Mouse (Mus musculus) cerebellum, postnatal 4 days (tissue): ENCODE data around the gene Ahnak.
"Not testable (repeated sequence)": the region's sequence is repeated elsewhere in the genome, so short reads cannot be mapped to it uniquely, and the experiment has no call there.

Source experiments
- DNase-seq, 2 experiments: peaks; one replicate each; pipeline ENCODE4 v3.0.0; 2022; ENCODE audit warnings: low spot score in 2 of 2, mixed read lengths in 1 of 2

The Ahnak gene

DNA sequence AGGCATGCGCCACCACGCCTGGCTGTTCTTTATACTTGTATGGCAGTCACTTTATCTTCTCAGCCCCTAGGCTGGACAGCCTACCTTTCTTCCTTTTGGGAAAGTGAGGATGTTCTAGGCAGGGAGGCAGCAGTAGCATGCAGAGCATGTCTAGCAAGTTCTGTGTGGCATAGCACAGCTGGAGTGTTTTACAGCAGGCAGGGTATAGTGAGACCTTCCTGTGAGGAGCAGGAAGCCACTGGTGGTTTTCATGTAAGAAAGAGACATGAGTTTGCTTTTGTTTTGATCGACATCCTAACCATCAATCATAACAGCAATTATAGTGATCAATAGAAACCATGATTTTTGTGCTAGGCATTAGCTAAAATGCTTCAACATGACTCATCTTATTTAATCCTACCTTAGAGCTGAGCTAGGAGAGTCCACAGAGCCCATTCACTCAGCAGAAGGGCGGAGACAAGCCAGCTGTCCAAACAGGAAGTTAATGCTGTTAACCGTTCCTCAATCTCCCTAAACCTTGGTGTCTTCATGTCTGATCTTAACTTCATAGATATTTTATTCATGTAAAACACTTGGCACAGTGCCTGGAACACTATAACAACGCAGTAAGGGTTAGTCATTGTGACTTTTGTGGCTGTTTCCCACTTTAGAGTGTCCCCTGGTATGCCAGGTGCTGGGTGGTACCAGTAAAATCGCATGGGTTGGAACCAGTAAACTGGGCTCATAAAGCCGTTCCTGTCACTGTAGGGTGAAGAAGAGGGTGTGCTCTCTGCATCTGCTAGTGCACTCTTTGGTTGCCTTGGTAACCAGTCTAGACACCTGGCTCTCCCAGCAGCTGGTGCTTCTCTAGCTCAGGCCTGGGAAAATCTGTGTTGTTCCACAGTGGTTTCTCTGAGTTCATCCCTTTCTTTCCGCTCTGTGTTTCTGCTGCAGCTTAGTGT is 76.8 kb downstream of the Ahnak start:
- DNase-seq, result no peak

DNA sequence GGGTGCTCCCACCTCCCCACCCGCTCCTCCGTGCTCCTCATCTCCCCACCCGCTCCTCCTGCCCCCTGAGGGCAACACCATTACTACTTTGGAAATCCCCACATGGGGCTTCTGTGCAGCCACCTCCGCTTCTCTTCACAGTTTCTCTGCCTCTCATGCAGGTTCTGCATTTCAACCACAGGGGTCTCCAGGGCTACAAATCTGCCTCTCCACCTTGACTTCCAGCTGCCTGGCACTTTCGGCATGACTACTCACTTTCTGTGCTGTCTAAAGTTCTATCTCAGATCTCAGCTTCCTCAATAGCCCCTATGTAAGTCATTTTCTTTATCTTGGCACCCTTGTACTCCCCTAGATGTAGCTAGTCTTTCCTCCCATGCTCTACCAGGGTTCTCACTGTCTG is 78.2 kb downstream of the Ahnak start:
- DNase-seq, result no peak

DNA sequence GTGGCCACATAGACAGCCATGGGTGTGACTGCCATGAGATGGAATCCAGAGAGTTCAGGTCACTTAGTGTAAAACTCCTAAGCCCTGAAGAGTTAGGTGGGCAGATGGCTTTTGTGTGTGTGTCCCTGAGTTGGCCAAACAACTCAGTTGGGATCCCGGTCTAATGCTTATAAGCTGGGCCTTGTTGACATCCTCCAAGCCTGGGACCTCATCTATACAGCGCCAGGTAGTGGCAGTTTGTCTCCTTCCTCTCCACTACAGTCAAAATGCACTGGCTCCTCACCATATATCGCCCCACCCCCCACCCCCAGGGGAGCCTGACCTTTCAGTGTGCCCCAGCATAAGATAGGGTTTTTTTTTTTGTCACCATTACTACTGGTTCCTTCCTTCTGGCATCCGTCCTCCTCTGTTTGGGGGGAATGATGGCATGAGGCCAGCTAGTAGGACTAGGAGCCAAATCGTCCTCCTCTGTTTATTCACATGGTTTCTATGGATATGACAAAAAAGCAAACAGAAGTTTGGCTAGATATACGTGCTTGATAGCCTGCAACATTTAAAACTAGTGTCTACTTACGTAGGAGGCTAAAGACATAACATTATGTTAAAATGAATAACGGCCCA is 80.7 kb downstream of the Ahnak start:
- DNase-seq, result peak in 1 of 2 experiments; percentile 29

DNA sequence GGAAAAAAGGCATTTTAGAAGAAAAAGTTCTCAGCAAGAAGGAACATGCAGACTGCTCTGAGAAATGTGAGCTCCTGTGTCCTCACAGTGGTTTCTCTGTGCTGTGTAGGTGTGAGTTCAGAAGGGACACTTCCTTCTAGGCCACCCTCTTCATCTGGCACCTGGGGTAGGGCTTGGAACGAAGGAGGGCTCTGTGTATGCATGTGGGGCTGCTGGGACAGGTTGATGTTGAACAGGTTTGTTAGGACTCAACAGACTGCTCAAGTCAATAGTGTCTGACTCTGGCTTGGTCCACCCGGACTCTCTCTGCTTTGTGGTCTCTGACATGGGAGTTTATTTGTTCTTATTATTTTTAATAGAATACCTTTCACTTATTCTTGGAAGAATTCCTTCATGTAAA is 81.2 kb downstream of the Ahnak start:
- no peak for DNase-seq

DNA sequence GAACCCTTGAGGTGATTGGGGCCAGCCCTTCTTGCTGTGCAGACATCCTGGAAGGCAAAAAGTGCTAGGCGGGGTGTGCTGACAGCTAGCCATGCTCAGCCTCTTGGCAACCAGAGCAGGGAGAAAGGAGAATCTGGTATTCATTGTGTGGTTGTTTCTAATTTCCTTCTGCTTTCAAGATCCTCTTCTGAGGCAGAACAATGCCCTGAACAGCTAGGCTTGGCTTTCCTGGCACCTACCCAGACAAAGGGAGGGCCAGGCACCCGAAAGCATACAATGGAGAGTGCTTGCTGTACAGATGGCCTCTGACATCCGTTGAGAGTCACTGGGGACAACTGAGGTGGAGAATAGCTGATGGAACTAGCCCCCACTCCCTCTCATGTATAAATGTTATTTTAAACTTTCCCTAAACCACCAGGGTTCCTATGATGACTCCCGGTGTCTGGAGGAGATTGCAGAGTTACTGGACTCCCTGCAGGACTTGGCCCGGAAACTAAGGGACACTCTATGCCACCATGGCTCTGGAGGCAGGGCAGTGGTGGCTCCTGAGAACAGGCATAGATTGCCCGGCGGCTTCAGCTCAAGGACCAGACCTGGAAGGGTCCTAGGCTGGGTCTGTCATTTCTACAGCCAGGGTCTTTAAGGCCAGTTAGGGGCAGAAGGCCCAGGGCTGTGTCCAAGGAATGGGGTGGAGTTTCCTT is 82.5 kb downstream of the Ahnak start:
- peak in 1 of 2 experiments; percentile 42 for DNase-seq

DNA sequence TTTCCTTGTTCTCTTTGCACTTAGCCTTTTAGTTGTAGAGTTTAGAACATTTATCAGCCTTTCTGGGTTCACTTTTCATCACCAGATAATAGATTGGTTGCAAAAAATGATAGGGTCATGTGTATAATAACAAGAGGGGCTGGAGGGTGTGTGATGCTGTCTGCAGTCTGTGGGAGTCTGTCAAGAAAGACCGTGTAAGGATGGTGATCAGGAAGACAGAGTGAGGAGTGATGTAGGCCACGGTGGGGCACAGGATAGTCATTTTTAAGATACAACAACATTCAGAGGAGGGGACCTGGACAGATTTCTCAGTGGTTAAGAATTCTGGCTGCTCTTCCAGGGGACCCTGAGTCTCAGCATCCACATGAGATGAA is 83.1 kb downstream of the Ahnak start:
- no peak for DNase-seq

DNA sequence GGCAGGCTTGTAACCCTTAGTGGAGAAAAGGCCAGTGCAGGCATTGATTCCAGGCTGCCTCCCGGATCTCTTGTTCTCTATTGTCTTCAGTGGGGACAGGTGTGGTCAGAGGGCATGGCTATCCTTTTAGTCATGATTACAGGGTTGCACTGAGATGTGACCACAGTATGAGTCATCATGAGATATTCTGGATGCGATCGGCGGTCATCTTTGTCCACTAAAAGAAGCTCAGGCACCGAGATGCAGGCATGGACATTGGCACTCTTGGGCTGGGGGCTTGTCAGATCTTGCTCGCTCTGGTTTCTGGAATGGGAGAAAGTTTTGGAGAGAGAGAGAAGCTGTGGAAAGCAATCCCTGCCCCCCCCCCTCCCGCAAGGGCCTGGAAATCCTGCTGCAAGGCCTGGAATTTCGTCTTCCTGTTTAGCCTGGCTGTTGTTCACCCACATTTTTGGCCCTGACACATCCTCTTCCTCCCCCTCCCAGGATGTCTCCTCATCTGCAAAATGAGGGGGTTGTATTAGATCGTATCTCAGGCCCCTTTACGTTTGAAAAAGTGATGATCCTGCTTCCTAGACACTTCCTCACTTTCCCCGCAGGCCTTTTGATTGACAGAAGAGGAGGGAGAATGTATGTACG is 84.8 kb downstream of the Ahnak start:
- no peak for DNase-seq

DNA sequence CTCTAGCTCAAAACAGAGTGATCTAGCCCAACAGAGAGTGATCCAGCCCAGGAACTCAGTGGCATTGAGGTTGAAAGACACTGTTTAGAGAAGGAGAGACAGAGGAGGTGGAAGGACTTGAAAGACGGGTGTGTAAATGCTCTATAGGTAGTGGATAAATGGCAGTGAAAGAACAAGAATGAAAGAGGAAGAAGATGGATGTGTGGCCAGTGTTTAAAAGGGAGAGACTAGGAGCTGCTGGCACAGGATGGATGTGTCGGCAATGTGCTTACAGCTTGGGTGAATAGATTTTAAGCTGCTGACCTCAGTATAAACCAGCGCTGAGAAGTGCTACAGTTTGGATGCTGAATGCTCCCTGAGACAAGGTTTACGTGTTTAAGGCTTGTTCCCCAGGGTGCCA is 85.3 kb downstream of the Ahnak start:
- no peak for DNase-seq

DNA sequence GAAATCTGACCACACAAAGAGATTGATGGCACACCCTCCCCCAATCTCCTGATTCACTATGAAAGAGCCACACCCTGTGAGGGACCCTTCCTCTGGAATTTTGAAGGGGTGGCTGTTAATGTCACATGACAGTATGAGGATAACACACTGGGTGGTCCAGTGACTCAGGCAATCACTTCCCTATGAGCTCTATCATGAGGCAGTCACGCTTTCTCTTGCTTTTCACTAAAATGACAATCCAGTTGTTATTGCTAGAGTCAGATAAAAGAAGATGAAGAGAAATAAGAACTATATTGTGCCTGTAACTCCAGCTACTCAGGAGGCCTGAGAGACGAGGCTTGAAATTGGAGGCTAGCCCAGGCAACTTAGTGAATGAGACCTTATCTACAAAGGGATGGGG is 86.5 kb downstream of the Ahnak start:
- DNase-seq, result no peak

DNA sequence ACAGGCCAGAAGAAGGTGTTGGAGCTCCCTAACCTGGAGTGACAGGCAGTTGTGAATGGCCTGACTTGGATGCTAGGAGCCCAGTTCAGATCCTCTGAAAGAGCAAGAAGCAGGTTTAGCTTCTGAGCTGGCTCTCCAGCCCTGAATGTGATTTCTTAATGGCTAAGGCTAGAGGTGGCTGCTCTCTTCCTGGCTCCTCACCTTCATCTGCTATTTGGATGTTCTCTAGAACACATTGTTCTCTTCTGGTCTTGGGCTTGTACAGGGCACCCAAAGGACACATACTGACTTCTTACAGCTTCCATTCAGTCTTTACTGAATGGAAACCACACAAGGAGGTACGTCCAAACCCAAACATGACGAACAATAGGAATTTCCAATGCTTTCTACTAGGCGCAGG is 87.0 kb downstream of the Ahnak start:
- no peak for DNase-seq

DNA sequence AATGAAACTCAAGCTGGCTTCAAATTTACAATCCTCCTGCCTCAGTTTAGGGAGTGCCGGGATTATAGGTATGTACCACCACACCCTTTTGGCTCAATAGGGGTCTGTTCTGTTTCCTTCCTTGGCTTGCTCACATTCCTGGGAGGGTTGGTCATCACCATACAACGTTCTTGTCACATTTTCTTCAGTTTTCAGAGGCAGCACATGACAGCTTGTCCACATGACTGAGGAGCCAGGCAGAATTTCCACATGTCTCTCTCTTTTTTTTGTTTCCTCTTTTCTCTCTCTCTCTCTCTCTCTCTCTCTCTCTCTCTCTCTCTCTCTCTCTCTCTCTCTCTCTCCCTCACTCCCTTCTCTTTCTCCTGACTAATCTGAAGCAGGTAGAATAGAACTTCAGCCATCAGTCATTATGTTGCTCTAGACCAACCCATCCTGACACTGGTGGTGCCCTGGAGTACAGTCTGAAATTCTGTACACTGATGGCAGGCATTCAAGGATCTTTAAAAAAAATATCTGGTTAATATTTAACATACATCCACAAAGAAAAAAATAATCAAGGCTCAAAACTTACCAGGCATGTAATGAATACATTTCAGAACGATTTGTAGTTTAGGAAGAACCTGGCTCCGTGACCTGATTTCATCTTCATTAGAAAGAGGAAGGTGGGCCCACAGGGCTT is 88.0 kb downstream of the Ahnak start:
- no peak for DNase-seq

DNA sequence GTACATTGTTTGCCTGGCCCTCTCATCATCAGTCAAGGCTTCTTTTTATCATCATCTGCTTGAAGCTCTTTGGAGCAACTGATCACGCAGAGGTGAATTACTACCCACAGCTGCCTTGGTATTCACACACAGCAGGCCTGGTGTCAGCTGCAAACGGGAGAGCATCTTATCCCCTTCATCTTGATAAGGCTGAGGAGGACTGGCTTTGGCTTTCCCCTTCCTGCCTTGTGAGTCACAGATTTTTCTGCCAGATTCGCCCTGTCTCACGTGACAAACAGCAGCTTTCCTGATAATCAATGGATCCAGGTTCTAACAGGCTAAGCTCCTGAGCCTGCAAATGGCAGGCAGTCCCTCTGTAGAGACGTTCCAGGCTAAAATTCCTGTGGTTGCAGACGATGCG is 90.8 kb downstream of the Ahnak start:
- no peak for DNase-seq

DNA sequence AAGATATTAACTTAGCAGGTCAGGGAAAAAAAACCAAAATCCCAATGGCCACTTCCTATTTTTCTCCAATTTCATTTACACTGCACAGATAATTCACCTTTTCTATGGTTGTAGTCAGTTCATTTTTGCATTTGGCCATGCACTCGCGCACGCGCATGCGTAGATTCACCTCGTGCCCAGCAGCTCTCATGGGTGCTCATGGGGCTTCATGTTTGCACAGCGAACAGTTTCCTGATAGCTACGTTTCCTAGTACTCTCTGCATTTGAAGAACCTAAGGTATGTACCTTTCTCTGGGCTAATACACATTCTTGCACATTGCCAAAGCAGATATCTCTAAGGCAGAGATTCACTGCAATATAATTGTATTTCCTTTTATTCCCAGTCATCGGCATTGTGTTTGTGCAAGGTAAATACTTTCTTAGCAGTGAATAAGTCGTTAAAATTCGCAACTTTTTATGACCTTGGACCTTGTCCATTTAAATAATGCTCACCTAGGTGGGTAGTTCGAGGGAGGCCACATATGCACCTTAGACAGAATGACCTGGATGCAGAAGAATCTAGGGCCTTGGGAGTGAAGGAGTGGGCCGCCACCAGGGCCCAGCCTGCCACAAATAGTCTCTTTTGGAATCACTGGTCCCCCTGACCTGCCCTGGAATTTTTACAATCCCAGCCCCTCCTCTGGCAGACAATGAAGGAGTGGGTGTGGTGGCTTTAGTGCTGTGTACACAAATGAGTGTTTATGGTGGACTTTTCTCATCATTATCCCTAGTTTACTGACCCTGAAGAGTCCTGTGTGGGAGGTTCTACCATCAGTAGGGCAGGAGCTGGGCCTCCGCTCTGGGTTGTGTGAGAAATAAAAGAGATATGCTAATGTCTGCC is 92.5 kb downstream of the Ahnak start:
- no peak for DNase-seq

DNA sequence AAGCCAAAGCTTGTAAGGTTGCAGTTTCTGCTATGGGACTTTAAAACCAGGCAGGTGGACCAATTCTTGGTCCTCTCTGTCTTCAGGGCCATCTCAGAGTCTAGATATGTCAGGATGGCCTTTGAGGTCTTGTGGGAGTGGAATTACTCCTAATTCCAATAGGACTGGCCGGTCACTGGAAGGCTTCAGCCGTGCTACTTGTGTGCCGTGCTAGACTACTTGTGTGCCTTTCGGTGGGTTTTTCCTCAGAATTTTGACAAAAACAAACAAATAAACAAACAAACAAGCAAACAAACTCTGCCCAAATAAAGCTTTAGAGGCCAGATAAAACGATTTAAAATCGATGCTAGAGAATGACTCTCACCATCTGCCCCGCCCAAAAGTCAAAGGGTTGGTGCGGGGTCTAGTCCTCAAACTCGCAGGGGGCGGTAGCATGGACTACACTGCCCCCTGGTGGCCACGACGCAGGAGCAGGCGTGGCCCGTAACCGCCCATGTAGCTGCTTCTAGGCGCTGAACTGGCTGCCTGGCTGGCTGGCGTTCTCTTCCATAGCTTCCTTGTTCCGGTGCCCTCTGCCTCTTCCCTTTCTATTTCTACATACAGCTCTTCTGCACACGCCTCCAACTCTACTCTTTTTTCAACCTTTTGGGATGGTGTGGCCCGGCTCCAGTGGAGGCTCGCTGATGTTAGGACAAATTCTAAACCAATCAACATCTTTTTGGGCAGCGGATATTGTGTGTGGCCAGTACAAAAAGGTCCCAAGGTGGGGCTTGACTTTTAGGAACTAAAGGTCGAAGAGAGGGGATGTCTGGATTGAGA is 93.3 kb downstream of the Ahnak start:
- DNase-seq, result peak; percentile 81 to 88

DNA sequence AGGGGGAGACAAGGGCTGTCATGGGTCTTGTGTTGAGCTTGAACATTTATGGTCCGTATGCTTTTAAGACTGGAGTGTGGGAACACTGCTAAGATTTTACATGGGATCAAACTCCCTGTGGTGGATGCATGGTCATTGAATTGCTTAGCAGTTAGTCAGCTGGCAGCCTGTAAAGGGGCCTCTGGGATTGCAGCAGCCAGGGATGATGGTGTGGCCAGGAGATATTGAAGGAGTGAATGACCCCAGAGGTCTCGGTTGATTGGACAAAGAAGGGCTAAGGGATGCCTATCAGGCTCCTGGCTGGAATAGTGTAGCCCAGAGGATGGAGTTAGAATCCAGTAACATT is 93.9 kb downstream of the Ahnak start:
- no peak for DNase-seq

DNA sequence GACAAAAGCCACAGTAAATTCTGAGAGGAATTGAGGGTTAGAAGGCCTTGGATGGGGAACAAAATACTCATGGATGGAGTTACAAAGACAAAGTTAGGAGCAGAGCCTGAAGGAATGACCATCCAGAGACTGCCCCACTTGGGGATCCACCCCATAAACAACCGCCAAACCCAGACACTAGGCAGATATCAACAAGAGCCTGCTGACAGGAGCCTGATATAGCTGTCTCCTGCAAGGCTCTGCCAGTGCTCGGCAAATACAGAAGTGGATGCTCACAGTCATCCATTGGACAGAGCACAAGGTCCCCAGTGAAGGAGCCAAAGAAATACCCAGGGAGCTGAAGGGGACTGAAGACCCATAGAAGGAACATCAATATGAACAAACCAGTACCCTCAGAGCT is 94.8 kb downstream of the Ahnak start:
- DNase-seq, result not testable (repeated sequence)

DNA sequence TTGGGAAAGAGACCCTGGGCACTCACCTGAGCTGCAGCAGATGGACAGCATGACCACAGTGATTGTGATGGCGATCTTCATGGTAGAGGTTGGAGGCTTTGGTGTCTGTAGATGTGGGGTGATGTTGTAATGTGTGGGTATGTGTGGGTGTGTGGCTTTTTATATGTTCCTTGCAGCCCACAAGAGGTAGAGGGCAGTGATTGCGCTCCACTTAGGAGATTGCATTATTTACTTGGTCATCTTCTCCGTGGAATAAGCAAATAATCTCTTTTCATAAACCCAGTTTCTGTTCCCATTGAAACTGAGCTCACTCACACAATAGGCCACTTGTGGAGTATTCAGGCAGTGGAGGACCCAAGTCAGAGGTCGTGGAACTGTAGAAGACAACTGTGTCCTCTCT is 98.7 kb downstream of the Ahnak start, which contains the start of gene Scgb1a1:
Gene Scgb1a1, minus strand, starts transcription at position 138 of the 400 bp plus-strand sequence.
- no peak for DNase-seq

DNA sequence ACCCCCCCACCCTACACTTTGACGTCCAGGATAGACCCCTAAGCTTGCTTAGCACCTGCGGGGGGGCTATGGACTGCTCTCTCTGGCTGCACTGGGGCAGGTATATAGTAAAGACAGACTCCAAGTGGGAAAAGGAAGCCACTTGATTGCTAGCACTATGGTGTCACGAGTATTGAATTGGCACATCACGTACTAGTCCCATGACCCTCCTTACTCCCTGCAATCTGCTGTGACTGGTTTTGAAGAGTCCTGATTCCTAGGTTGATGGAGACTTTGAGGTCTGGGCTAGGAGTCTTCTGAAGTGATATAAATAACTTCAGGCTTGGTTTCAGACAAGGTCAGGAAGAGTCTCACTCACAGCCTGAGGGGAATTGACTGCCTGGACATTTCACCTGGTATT is 101.1 kb downstream of the Ahnak start:
- DNase-seq, result no peak

DNA sequence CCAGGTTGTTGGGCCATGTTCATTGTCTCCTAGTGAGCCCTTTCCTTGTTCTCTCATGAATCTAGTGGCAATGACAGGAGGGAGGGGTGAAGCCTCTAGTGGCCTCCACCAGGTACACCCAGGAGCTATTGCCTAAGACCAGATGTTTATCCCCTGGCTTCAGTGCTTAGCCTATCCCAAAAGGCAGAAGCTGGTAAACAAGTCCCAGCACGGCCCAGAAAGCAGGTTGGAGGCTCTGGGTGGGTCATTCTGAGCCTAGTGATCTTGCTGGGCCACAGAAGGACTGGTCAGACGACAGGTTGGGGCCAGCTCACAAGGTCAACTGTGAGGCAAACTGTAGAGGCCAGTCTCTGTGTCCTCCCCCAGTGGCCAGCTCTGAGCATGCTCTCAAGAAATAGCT is 101.6 kb downstream of the Ahnak start:
- no peak for DNase-seq

DNA sequence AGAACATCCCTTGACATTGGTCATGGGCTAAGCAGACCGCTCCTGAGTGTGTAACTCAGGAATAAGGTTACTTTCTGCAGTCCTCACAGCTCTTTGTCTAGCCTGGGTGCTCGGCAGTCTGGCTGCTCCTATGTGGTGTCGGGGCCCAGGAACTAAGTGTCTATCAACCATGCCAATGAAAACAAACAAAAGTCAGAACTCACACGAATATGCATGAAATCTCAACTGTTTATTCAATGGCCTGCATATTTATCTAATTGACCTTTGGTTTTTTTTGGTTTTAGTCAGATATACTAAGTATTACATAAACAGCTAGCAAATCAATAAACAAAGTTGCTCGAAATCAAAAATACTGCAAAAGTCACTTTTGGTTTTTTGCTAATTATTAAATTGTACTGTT is 106.0 kb downstream of the Ahnak start:
- no peak for DNase-seq
